Mouse (Mus musculus) hindbrain, postnatal 0 days (tissue): Measurements from ENCODE around the gene Trpv2. TPM values are rescaled to one million over a fixed set of nuclear protein-coding genes. Genes with fewer than 3 reads are reported as not detected.

Experiments used
- ATAC-seq: fragments of 200-750 bp; cut with Nextera tagmentation; 2 replicates; pipeline ENCODE4 v1.8.0; 2017; ENCODE audit warnings: mild to moderate bottlenecking, moderate TSS enrichment, moderate library complexity
- DNase-seq: peaks from one replicate; pipeline ENCODE4 v3.0.0-alpha.2; 2015; ENCODE audit warnings: low spot score
- H3K27ac ChIP-seq: fragments of 300-500 bp; sonication (generic); 2 replicates; pipeline ENCODE4 v1.5.1; 2014; ENCODE audit warnings: mild to moderate bottlenecking
- H3K27me3 ChIP-seq: fragments of 300-500 bp; sonication (generic); 2 replicates; pipeline ENCODE4 v1.6.1; 2014; ENCODE audit warnings: low read length, mixed read lengths; ENCODE audit not compliant: insufficient read depth
- H3K36me3 ChIP-seq: fragments of 300-500 bp; sonication (generic); 2 replicates; pipeline ENCODE4 v1.6.1; 2014; ENCODE audit warnings: low read length, mixed read lengths; ENCODE audit not compliant: insufficient read depth
- H3K4me1 ChIP-seq: fragments of 300-500 bp; sonication (generic); 2 replicates; pipeline ENCODE4 v1.6.1; 2014; ENCODE audit warnings: antibody characterized with exemption, low read length, mixed read lengths; ENCODE audit not compliant: insufficient read depth
- H3K4me2 ChIP-seq: fragments of 300-500 bp; sonication (generic); 2 replicates; pipeline ENCODE4 v1.6.1; 2014; ENCODE audit warnings: low read depth, mild to moderate bottlenecking, low read length, moderate library complexity, mixed read lengths
- H3K4me3 ChIP-seq: fragments of 300-500 bp; sonication (generic); 2 replicates; pipeline ENCODE4 v1.5.1; 2014; ENCODE audit warnings: low read length
- H3K9ac ChIP-seq: fragments of 300-500 bp; sonication (generic); replicated peaks from 2 replicates; pipeline ENCODE4 v1.6.1; 2014; ENCODE audit warnings: mild to moderate bottlenecking, low read length, moderate library complexity, mixed read lengths
- H3K9me3 ChIP-seq: fragments of 300-500 bp; sonication (generic); 2 replicates; pipeline ENCODE4 v1.6.1; 2016; ENCODE audit warnings: low read length, mixed read lengths
- CTCF ChIP-seq: IDR thresholded peaks from 2 replicates; pipeline ENCODE4 v1.5.1; 2016; ENCODE audit warnings: antibody characterized with exemption, control low read depth, low read depth
- WGBS: fragments of 180-500 bp; shearing (Covaris S2); extraction: QIAGEN DNeasy Blood & Tissue Kit; methylation state at CpG from one replicate; pipeline ENCODE4 v1.1.7; 2014; 5-methylcytosine and 5-hydroxymethylcytosine counted together
- polyA plus RNA-seq: library from polyadenylated mRNA; unstranded; fragments of >200 nt; fragmentation: Nextera tagmentation; extraction: Ambion mirVana; gene quantifications from 2 replicates; pipeline ENCODE4 v1.2.1, GENCODE M21; 2015
- total RNA-seq: library from RNA; depleted of rRNA; stranded (reverse); fragments of >200 nt; gene quantifications from 2 replicates; pipeline ENCODE4 v1.2.3, GENCODE M21; 2014

Trpv2 gene
- total and polyA plus RNA-seq, 2 experiments from 2014 or later: 24.9 to 46.2 TPM

GRCm38 (mm10) chr11:62605619-62606298 lies 31.5 kb downstream of the Trpv2 start:
- DNase-seq (no peak), ATAC-seq (no peak)
- H3K27me3 ChIP-seq: no peaks in the 10 kb centered on the region
- H3K9ac ChIP-seq: peak overlapping the region; percentile 93; the same call in 1 of the 2 replicates
- TF ChIP-seq CTCF: no peak
- H3K4me2 ChIP-seq: peak overlapping the region; percentile 96
- no peaks in the 10 kb centered on the region for H3K9me3 ChIP-seq
- 44% methylated on average over 10 of the region's 10 CpGs for WGBS
- peaks cover 24% of the 10 kb centered on the region for H3K4me1 ChIP-seq
- H3K4me3 ChIP-seq: no peak overlapping the region
- H3K36me3 ChIP-seq: peaks cover 33% of the 10 kb centered on the region
- H3K27ac ChIP-seq: peak overlapping the region; percentile 15; the same call in 1 of the 2 replicates

GRCm38 (mm10) chr11:62606299-62607169 lies 32.2 kb downstream of the Trpv2 start:
- DNase-seq: peak; percentile 33
- Histone ChIP-seq H3K27me3 (no peaks in the 10 kb centered on the region), H3K4me2 (no peak overlapping the region), H3K9me3 (no peaks in the 10 kb centered on the region), H3K36me3 (peaks cover 33% of the 10 kb centered on the region), H3K4me1 (peaks cover 24% of the 10 kb centered on the region), H3K4me3 (no peak overlapping the region), H3K27ac (0 out of 2 replicates have a peak overlapping the region, but pooled peaks have one; percentile 15), H3K9ac (0 out of 2 replicates have a peak overlapping the region, but pooled peaks have one; percentile 93)
- TF ChIP-seq CTCF: peak; percentile 20; the same call in 1 of the 2 replicates
- WGBS: 54% methylated on average over 10 of the region's 10 CpGs
- ATAC-seq: no peak

GRCm38 (mm10) chr11:62607170-62607951 lies 33.1 kb downstream of the Trpv2 start:
- peaks cover 33% of the 10 kb centered on the region for H3K36me3 ChIP-seq
- 52% methylated on average over 10 of the region's 10 CpGs for WGBS
- peaks cover 24% of the 10 kb centered on the region for H3K4me1 ChIP-seq
- no peak overlapping the region for H3K4me3 ChIP-seq
- DNase-seq (no peak), ATAC-seq (no peak)
- no peak overlapping the region for H3K27ac ChIP-seq
- no peak overlapping the region for H3K9ac ChIP-seq
- no peaks in the 10 kb centered on the region for H3K27me3 ChIP-seq
- H3K4me2 ChIP-seq: no peak overlapping the region
- TF ChIP-seq CTCF: no peak
- H3K9me3 ChIP-seq: no peaks in the 10 kb centered on the region

GRCm38 (mm10) chr11:62607952-62608201 lies 33.6 kb downstream of the Trpv2 start:
- Histone ChIP-seq H3K4me2 (no peak overlapping the region), H3K4me3 (no peak overlapping the region), H3K9ac (no peak overlapping the region), H3K4me1 (peaks cover 24% of the 10 kb centered on the region), H3K27ac (no peak overlapping the region), H3K36me3 (peaks cover 33% of the 10 kb centered on the region), H3K9me3 (no peaks in the 10 kb centered on the region), H3K27me3 (no peaks in the 10 kb centered on the region)
- no peak for TF ChIP-seq CTCF
- WGBS: 96% methylated on average over 1 of the region's 1 CpGs
- no peak for ATAC-seq
- no peak for DNase-seq

GRCm38 (mm10) chr11:62608826-62609675 lies 34.8 kb downstream of the Trpv2 start:
- ATAC-seq: no peak
- H3K9ac ChIP-seq: no peak overlapping the region
- no peak for TF ChIP-seq CTCF
- WGBS: 80% methylated on average over 10 of the region's 10 CpGs
- H3K27me3 ChIP-seq: no peaks in the 10 kb centered on the region
- no peak for DNase-seq
- peaks cover 33% of the 10 kb centered on the region for H3K36me3 ChIP-seq
- no peak overlapping the region for H3K27ac ChIP-seq
- H3K4me1 ChIP-seq: peaks cover 25% of the 10 kb centered on the region
- H3K9me3 ChIP-seq: no peaks in the 10 kb centered on the region
- H3K4me2 ChIP-seq: no peak overlapping the region
- H3K4me3 ChIP-seq: no peak overlapping the region

GRCm38 (mm10) chr11:62610304-62610703 lies 36.0 kb downstream of the Trpv2 start:
- TF ChIP-seq CTCF: no peak
- ATAC-seq: no peak
- no peaks in the 10 kb centered on the region for H3K27me3 ChIP-seq
- H3K4me2 ChIP-seq: no peak overlapping the region
- no peak for DNase-seq
- peaks cover 25% of the 10 kb centered on the region; the same call in 1 of the 2 replicates for H3K4me1 ChIP-seq
- H3K36me3 ChIP-seq: peaks cover 21% of the 10 kb centered on the region
- WGBS: 89% methylated on average over 6 of the region's 6 CpGs
- H3K4me3 ChIP-seq: no peak overlapping the region
- H3K9ac ChIP-seq: no peak overlapping the region
- no peak overlapping the region for H3K27ac ChIP-seq
- no peaks in the 10 kb centered on the region for H3K9me3 ChIP-seq
